Mouse (Mus musculus) adrenal gland, adult 2 months (tissue): ENCODE data around the gene Rbks. TPM values are rescaled to one million over a fixed set of nuclear protein-coding genes. Genes with fewer than 3 reads are reported as not detected.

ENCODE experiments used
- DNase-seq: peaks from one replicate; pipeline ENCODE4 v3.0.0; 2021
- polyA plus RNA-seq: library from polyadenylated mRNA; depleted of rRNA; stranded (reverse); fragments of >200 nt; gene quantifications from 2 replicates; pipeline ENCODE4 v1.2.3, GENCODE M21; 2012
- total RNA-seq, 2 experiments: library from RNA; stranded (reverse); gene quantifications; 2 replicates each; pipeline ENCODE4 v1.2.3; 2021

Rbks gene
- total and polyA plus RNA-seq, 3 experiments, result 5.0 to 15.5 (median 10.3) TPM

GRCm38 (mm10) chr5:31678000-31678399 is 19.4 kb downstream of the Rbks start:
- no peak for DNase-seq

- DNase-seq, result no peak
Observed at GRCm38 (mm10) chr5:31673431-31673830, 24.0 kb downstream of the Rbks start.

GRCm38 (mm10) chr5:31671137-31671536 is 26.3 kb downstream of the Rbks start:
- no peak for DNase-seq

GRCm38 (mm10) chr5:31669984-31670383 is 27.4 kb downstream of the Rbks start:
- no peak for DNase-seq

- no peak for DNase-seq
Observed at GRCm38 (mm10) chr5:31668325-31668968, 29.0 kb downstream of the Rbks start.

- DNase-seq, result peak; percentile 32
Observed at GRCm38 (mm10) chr5:31666176-31666575, 31.3 kb downstream of the Rbks start.

- DNase-seq, result no peak
Observed at GRCm38 (mm10) chr5:31655688-31656190, 41.7 kb downstream of the Rbks start.

GRCm38 (mm10) chr5:31650518-31651288 is 46.7 kb downstream of the Rbks start:
- no peak for DNase-seq

GRCm38 (mm10) chr5:31647327-31647726 is 50.1 kb downstream of the Rbks start:
- DNase-seq, result no peak

GRCm38 (mm10) chr5:31646574-31646973 is 50.9 kb downstream of the Rbks start:
- DNase-seq, result no peak

GRCm38 (mm10) chr5:31645798-31646197 is 51.6 kb downstream of the Rbks start:
- DNase-seq, result no peak

- DNase-seq, result no peak
Observed at GRCm38 (mm10) chr5:31644847-31645246, 52.6 kb downstream of the Rbks start.

- DNase-seq, result no peak
Observed at GRCm38 (mm10) chr5:31644272-31644671, 53.2 kb downstream of the Rbks start.

GRCm38 (mm10) chr5:31642300-31642699 is 55.1 kb downstream of the Rbks start:
- peak; percentile 42 for DNase-seq

GRCm38 (mm10) chr5:31640542-31640941 is 56.9 kb downstream of the Rbks start:
- no peak for DNase-seq

GRCm38 (mm10) chr5:31636636-31637253 is 60.7 kb downstream of the Rbks start:
- peak; percentile 61 for DNase-seq

- DNase-seq, result no peak
Observed at GRCm38 (mm10) chr5:31634679-31635078, 62.7 kb downstream of the Rbks start.

- no peak for DNase-seq
Observed at GRCm38 (mm10) chr5:31634161-31634560, 63.3 kb downstream of the Rbks start.

GRCm38 (mm10) chr5:31631169-31631568 is 66.3 kb downstream of the Rbks start:
- peak; percentile 37 for DNase-seq

- DNase-seq, result peak; percentile 90
Observed at GRCm38 (mm10) chr5:31630064-31630463, 67.4 kb downstream of the Rbks start.

- peak; percentile 66 for DNase-seq
Observed at GRCm38 (mm10) chr5:31628555-31628954, 68.9 kb downstream of the Rbks start.

GRCm38 (mm10) chr5:31627562-31628526 is 69.6 kb downstream of the Rbks start:
- DNase-seq, result peak; percentile 37
